Mouse (Mus musculus) fat pad, adult 2 months (tissue): Measurements from ENCODE around the gene Mindy2.

Experiments used
- DNase-seq: peaks from one replicate; pipeline ENCODE4 v3.0.0-alpha.2; 2011; ENCODE audit warnings: low read depth, low spot score; ENCODE audit errors: extremely low read depth

Mindy2 gene

DNA sequence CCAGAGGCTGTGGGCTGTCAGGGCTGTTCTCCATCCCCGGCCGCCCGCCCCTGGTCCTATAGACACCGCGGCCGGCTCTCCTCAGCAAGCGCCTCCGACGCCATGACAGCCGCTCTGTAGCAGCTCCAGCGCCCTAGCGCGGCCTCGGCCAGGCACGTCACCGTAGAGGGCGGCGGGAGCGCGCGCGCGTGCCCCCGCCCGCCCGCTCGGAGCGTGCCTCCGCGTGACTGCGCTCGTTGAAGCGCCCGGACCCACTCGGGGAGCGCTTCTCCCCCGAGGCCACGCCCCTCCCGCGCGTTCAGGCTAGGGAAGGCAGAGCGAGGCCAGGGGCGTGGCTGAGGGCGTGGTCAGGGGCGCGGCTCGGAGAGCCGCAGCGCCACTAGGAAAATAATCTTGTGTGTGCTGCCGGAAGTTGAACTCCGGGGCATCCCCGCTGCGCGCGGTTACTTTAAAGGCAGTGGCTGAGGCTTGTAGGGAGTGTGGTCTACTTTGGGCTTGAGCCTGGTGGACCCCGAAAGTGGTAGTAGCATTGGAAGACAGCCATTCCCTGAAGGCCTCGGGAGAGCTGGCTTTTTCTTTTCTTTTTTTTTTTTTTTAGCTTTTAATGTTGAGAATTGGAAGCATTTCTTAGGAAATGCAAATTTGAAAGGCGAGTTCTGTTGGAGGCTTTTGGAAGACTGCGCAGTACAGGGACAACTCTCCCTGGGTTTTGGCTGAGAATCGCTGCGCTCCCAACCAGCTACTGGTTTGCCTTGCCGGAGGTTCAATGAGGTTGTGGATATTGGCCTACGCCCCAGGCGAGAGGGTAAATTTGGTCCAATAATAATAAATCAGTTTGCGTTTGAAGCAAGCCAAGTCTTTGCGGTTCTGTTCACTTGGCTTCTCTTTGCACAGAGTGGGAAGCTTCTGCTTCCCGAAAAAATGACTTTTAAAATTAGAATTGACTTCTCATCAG is at the start of gene Mindy2:
TSS of gene Mindy2 (minus strand) at position 162 of the 955 bp plus-strand sequence.
- DNase-seq: no peak

- DNase-seq: no peak
These were observed 49.5 kb upstream of the Mindy2 start for GRCm38 (mm10) chr9:70706444-70706843.

DNA sequence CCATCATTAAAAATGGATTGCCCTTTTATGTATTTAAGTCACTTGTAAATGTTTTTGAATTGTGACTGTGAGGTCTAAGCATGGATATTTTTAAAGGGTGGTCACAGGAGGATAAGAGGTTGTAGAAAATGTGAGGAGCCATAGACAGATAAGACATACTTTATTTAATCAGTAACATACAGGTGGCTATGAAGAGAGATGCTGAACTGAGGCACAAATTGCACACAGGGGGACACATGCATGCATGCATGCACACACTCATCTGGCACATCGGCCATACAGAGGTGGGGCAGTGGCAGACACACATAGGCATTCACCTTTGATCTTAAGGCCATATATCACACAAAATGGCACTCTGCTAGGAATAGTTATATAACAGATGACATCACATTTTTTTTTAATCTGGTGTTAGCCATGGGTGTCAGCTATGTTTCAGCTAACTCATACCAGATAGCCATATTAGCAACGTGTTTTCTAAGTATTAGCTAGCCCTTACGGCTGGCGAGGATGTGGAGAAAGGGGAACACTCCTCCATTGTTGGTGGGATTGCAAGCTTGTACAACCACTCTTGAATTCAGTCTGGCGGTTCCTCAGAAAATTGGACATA is 46.7 kb upstream of the Mindy2 start:
- DNase-seq: no peak

- no peak for DNase-seq
These were observed 41.1 kb upstream of the Mindy2 start for GRCm38 (mm10) chr9:70698090-70698489.

- no peak for DNase-seq
These were observed 38.7 kb upstream of the Mindy2 start for GRCm38 (mm10) chr9:70695723-70696122.

DNA sequence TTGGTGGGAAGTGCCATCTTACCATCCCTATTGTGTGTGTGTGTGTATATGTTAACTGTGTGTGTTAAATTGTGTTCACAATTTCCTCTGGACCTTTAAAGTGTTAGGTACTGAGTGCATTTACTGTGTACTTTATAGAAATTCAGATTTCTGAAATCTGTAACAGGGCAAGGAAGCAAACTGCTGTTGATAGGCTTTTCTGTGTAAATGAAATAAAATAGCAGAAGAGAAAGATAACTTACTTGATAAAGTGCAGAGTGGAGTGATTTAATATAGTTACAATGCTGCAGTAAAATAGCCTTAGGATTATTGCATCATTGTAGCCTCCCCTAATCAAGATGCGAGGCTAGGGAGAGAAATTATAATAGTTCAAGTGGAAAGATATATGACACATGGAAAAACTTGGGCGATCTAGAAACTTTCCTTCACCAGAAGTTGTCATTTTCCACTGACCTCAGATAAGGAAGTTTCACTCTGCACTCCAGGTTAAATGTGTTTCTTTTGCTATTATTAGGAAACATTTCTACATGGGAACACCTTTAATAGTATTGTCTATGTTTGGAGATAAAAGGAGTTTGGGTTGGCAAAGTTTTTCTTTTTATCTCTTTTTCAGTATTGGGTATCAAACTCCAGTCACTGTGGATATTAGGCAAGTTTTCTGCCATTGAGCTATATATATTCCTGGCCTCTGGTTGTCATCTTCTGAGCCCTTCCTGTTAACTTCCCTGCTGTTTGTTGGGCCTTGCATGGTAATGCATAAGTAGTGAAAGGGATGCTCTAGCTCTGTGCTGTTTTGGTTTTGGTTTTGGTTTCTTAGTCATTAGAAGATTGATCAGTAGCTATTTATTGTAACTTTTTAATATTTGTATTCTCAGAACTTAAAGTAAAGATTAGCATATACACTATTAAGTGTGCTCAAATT is 35.1 kb upstream of the Mindy2 start:
- DNase-seq: no peak

DNA sequence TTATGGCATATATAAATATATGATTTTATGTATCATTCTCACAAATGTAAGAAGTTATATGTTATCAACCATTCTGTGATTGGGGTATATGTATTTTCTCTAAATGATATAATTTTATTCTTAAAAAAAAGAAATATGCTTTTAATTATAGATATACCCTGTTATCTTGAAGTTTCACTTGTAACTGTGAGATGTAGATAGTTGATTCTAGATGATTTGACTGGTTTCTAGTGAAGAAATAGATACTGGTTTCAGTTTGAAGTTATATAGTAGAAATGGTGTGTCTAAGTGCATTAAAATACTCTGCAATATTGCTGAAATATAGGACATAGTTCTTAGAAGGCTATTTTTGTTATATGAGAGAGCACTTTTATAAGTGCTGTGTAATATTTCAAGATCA is 33.6 kb upstream of the Mindy2 start:
- DNase-seq: no peak

DNA sequence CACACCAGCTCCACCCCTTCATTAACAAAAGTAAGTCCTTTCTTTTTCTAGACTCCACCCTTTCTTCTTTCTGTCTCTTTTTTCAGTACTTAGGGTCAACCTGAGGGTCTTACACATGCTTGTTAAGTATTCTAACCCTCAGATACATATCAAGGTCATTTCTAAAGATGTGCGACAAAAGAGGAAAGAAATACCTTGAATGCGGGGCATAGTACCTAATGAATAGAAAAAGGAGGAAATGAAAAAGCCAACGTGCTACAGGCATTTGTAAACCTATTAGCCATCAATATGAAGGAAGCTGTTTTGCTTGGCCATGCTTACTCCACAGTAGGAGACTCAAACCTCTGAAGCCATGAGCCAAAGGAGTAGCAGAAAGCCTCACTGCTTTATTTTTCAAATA is 33.0 kb upstream of the Mindy2 start:
- no peak for DNase-seq

- DNase-seq: no peak
These were observed 31.5 kb upstream of the Mindy2 start for GRCm38 (mm10) chr9:70688301-70688968.

GRCm38 (mm10) chr9:70682202-70682601 is 25.2 kb upstream of the Mindy2 start:
- DNase-seq: no peak

GRCm38 (mm10) chr9:70679132-70680091 is 22.4 kb upstream of the Mindy2 start:
- DNase-seq: no peak

- DNase-seq: no peak
These were observed 21.7 kb upstream of the Mindy2 start, which contains the start of gene Adam10 for GRCm38 (mm10) chr9:70678682-70679131. Adam10 (plus strand) TSS chr9:70678997.

GRCm38 (mm10) chr9:70675961-70676360 is 19.0 kb upstream of the Mindy2 start:
- DNase-seq: no peak

DNA sequence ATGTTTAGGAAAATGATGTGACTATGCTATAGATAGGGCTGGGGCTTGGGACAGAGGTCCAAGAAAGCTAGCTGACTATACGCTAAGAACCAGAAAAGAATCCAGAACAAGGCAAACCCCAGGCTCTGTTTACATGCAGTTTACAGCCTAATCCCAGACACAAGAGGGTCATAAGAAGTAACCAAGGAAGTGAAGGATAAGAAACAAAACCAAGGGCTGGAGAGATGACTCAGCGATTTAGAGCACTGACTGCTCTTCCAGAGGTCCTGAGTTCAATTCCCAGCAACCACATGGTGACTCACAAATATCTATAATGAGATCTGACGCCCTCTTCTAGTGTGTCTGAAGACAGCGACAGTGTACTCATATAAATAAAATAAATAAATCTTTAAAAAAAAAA is 18.1 kb upstream of the Mindy2 start:
- DNase-seq: no peak

GRCm38 (mm10) chr9:70673656-70674055 is 16.7 kb upstream of the Mindy2 start:
- DNase-seq: no peak

- DNase-seq: no peak
These were observed 15.0 kb upstream of the Mindy2 start for GRCm38 (mm10) chr9:70671772-70672579.

DNA sequence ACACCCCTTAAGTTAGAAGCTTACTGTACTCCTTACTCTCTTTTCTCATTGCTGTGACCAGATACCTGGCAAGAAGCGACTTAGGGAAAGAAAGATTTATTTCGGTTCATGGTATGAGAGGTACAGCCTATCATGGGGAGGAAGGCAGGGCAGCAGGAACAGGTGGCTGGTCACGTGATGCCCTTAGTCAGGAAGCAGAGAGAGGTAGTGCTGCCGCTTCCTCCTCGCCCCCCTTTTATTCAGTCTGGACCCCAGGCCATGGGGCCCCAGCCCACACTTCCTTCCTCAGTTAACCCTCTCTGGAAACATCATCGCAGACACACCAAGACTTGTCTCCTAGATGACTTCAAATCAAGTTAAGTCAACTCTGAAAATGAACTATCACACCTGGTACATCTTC is 14.3 kb upstream of the Mindy2 start:
- no peak for DNase-seq

DNA sequence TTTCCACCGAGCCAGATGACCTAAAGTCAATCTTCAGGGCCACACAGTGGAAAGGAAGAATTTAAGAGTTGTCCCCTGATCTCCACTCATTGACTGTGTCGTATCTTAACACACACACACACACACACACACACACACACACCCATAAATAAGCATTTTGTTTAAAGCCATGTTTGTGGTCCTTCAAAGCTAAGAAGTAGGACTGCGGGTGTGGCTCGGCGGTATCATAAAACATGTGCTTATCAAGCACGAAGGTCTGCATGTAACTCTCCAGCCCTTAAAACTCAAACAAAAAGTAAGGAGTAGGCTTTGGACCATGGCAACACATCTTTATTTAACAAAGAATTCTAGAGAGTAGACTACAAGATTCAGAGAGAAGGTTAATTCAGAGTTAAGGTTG is 13.4 kb upstream of the Mindy2 start:
- no peak for DNase-seq

DNA sequence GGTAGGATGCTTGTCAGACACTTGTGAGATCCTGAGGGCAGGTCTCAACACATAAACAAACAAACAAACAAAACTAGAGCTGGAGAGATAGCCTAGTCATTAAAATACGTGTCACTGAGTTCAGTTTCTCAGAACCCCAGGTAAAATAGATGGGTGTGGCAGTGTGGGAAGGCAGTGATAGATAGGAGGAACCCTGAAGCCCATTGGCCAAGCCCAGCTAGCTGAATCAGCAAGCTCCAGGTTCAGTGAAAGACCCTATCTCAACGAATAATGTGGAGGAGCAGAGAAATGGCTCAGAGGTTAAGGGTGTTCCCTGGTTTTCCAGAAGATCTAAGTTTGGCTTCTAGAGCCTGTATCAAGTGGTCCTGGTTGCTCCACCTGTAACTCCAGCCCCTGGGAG is 12.2 kb upstream of the Mindy2 start:
- no peak for DNase-seq
